Mouse (Mus musculus): ENCODE measurements at regions not wholly inside any gene's neighbourhood (a gene's known extent, or its start where the extent isn't known, plus 50 kb on each side); places are given as distances from the start of the nearest gene placed in this dataset.

GRCm38 (mm10) chr4:55699161-55699560 is 166.9 kb upstream of the Klf4 start:
- TF ChIP-seq MXI1 (IDR thresholded peaks at IDR 0.05; ENCODE audit: low read depth, low read length), result no peak
- no peak for TF ChIP-seq RAD21 (IDR thresholded peaks at IDR 0.05; ENCODE audit: low read depth, low read length)
- no peak for TF ChIP-seq ZMIZ1 (IDR thresholded peaks at IDR 0.05; ENCODE audit: low read depth, low read length)
- no peak for TF ChIP-seq EP300 (IDR thresholded peaks at IDR 0.05; ENCODE audit: low read length)
- TF ChIP-seq CTCF (conservative IDR thresholded peaks at IDR 0.05 in 1 of 2, IDR thresholded peaks at IDR 0.05 in 1 of 2; ENCODE audit: low read depth in 2 of 2, low read length in 2 of 2), result no peak
- no peak for TF ChIP-seq JUND (conservative IDR thresholded peaks at IDR 0.05; ENCODE audit: low read depth, low read length)
- no peak for TF ChIP-seq ELF1 (IDR thresholded peaks at IDR 0.05; ENCODE audit: low read depth, low read length)

Measured in CH12.LX (cell line).